Mouse (Mus musculus): Measurements from ENCODE around the gene Fbxo44. TPM values are rescaled to one million over a fixed set of nuclear protein-coding genes. Genes with fewer than 3 reads are reported as not detected.

The Fbxo44 gene
- polyA plus RNA-seq, 1 experiment: 3.5 TPM

DNA sequence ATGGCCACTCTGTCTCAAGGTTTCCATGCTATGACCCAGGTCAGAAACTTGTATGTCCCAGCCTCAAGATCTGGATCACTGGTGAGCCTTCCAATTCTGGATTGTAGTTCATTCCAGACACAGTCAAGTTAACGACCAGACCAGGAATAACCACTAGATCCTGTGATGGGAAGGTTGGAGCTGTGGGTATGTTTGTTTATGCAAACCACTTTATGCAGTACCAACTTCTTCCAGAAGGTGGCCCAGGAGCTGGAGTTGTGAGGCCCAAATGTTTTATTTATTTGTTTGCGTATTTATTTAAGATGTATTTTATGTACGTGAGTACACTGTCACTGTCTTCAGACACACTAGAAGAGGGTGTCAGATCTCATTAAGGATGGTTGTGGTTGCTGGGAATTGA is 5.3 kb downstream of the Fbxo44 start:
- H3K4me1 ChIP-seq (ENCODE audit: control insufficient read depth, insufficient read depth, insufficient read length): peaks cover 7% of the 10 kb centered on the region
- no peak for TF ChIP-seq CTCF (IDR thresholded peaks at IDR 0.05; ENCODE audit: extremely low read depth, insufficient read depth, insufficient read length, insufficient replicate concordance)
- TF ChIP-seq POLR2A (IDR thresholded peaks at IDR 0.05; ENCODE audit: low read depth, low read length): no peak
- no peaks in the 10 kb centered on the region for H3K27me3 ChIP-seq (ENCODE audit: control insufficient read depth, insufficient read depth, low read length)
- H3K36me3 ChIP-seq (ENCODE audit: control insufficient read depth, insufficient read depth, low read length): no peaks in the 10 kb centered on the region
- H3K4me3 ChIP-seq (ENCODE audit: extremely low read depth, insufficient read depth, insufficient read length): no peak overlapping the region
- 64% methylated on average over 3 of the region's 3 CpGs for WGBS
- no peak overlapping the region for H3K27ac ChIP-seq (ENCODE audit: insufficient read depth, low read length)
- DNase-seq (ENCODE audit: low read depth in 1 of 2, low spot score in 2 of 2): no peak

GRCm38 (mm10) chr4:148154006-148154405 is 6.3 kb downstream of the Fbxo44 start:
- H3K4me1 ChIP-seq (ENCODE audit: control insufficient read depth, insufficient read depth, insufficient read length): peaks cover 6% of the 10 kb centered on the region; the same call in 1 of the 2 replicates
- H3K36me3 ChIP-seq (ENCODE audit: control insufficient read depth, insufficient read depth, low read length): no peaks in the 10 kb centered on the region
- WGBS: 86% methylated on average over 4 of the region's 4 CpGs

GRCm38 (mm10) chr4:148152547-148152946 is 7.7 kb downstream of the Fbxo44 start:
- no peak for DNase-seq (ENCODE audit: low read depth in 1 of 2, low spot score in 2 of 2)
- H3K4me3 ChIP-seq (ENCODE audit: extremely low read depth, insufficient read depth, insufficient read length): no peak overlapping the region
- 86% methylated on average over 5 of the region's 5 CpGs for WGBS
- H3K27me3 ChIP-seq (ENCODE audit: control insufficient read depth, insufficient read depth, low read length): no peaks in the 10 kb centered on the region
- H3K4me1 ChIP-seq (ENCODE audit: control insufficient read depth, insufficient read depth, insufficient read length): no peaks in the 10 kb centered on the region
- H3K27ac ChIP-seq (ENCODE audit: insufficient read depth, low read length): no peak overlapping the region
- no peaks in the 10 kb centered on the region for H3K36me3 ChIP-seq (ENCODE audit: control insufficient read depth, insufficient read depth, low read length)
- TF ChIP-seq CTCF (IDR thresholded peaks at IDR 0.05; ENCODE audit: extremely low read depth, insufficient read depth, insufficient read length, insufficient replicate concordance): no peak

More at GRCm38 (mm10) chr4:148154006-148154405, 6.3 kb downstream of the Fbxo44 start:
- TF ChIP-seq CTCF (IDR thresholded peaks at IDR 0.05; ENCODE audit: extremely low read depth, insufficient read depth, insufficient read length, insufficient replicate concordance) (no peak), POLR2A (IDR thresholded peaks at IDR 0.05; ENCODE audit: low read depth, low read length) (no peak)
- DNase-seq (ENCODE audit: low read depth in 1 of 2, low spot score in 2 of 2): no peak
- Histone ChIP-seq H3K4me3 (ENCODE audit: extremely low read depth, insufficient read depth, insufficient read length) (no peak overlapping the region), H3K27ac (ENCODE audit: insufficient read depth, low read length) (no peak overlapping the region), H3K27me3 (ENCODE audit: control insufficient read depth, insufficient read depth, low read length) (no peaks in the 10 kb centered on the region)

GRCm38 (mm10) chr4:148151267-148152168 is 8.8 kb downstream of the Fbxo44 start, which contains the start of gene Fbxo6:
TSS of gene Fbxo6 (minus strand) at chr4:148152140.
- Histone ChIP-seq H3K36me3 (ENCODE audit: control insufficient read depth, insufficient read depth, low read length) (peaks cover 1% of the 10 kb centered on the region; the same call in 1 of the 2 replicates), H3K4me1 (ENCODE audit: control insufficient read depth, insufficient read depth, insufficient read length) (no peaks in the 10 kb centered on the region), H3K4me3 (ENCODE audit: extremely low read depth, insufficient read depth, insufficient read length) (peak within 1 kb of the TSS; percentile 59), H3K27me3 (ENCODE audit: control insufficient read depth, insufficient read depth, low read length) (no peaks in the 10 kb centered on the region), H3K27ac (ENCODE audit: insufficient read depth, low read length) (peak within 1 kb of the TSS; percentile 56)
- 1% methylated on average over 64 of the region's 67 CpGs for WGBS
- TF ChIP-seq CTCF (IDR thresholded peaks at IDR 0.05; ENCODE audit: extremely low read depth, insufficient read depth, insufficient read length, insufficient replicate concordance) (peak; percentile 70; the same call in 1 of the 2 replicates), POLR2A (IDR thresholded peaks at IDR 0.05; ENCODE audit: low read depth, low read length) (no peak)
- DNase-seq (ENCODE audit: low read depth in 1 of 2, low spot score in 2 of 2): peak; percentile 77 to 78

GRCm38 (mm10) chr4:148150953-148151266 is 9.4 kb downstream of the Fbxo44 start:
- peaks cover 4% of the 10 kb centered on the region; the same call in 1 of the 2 replicates for H3K36me3 ChIP-seq (ENCODE audit: control insufficient read depth, insufficient read depth, low read length)
- 28% methylated on average over 3 of the region's 3 CpGs for WGBS
- H3K4me1 ChIP-seq (ENCODE audit: control insufficient read depth, insufficient read depth, insufficient read length): no peaks in the 10 kb centered on the region
- TF ChIP-seq CTCF (IDR thresholded peaks at IDR 0.05; ENCODE audit: extremely low read depth, insufficient read depth, insufficient read length, insufficient replicate concordance): no peak
- no peak for TF ChIP-seq POLR2A (IDR thresholded peaks at IDR 0.05; ENCODE audit: low read depth, low read length)
- DNase-seq (ENCODE audit: low read depth in 1 of 2, low spot score in 2 of 2): no peak
- no peak overlapping the region for H3K4me3 ChIP-seq (ENCODE audit: extremely low read depth, insufficient read depth, insufficient read length)
- H3K27me3 ChIP-seq (ENCODE audit: control insufficient read depth, insufficient read depth, low read length): no peaks in the 10 kb centered on the region
- no peak overlapping the region for H3K27ac ChIP-seq (ENCODE audit: insufficient read depth, low read length)

DNA sequence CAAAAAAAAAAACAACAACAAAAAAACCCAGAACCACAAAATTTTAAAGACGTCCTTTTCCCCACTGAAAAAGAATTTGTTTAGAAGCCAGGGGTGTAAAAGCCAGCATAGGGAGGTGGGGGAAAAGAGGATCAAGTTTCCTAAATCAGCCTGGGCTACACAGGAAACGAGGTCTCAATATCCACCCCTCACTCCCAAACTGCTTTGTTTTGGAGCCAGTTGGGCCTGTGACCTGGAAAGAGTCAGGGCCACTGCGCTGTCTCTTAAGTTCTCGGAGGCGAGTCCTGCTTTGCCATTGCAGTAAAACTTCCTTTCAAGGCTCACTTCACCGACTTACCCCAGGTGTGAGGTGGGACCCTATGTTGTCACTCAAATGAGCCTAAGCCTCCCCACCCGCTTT is 10.0 kb downstream of the Fbxo44 start:
- WGBS: 73% methylated on average over 7 of the region's 7 CpGs
- Histone ChIP-seq H3K4me1 (ENCODE audit: control insufficient read depth, insufficient read depth, insufficient read length) (no peaks in the 10 kb centered on the region), H3K27ac (ENCODE audit: insufficient read depth, low read length) (no peak overlapping the region)

DNA sequence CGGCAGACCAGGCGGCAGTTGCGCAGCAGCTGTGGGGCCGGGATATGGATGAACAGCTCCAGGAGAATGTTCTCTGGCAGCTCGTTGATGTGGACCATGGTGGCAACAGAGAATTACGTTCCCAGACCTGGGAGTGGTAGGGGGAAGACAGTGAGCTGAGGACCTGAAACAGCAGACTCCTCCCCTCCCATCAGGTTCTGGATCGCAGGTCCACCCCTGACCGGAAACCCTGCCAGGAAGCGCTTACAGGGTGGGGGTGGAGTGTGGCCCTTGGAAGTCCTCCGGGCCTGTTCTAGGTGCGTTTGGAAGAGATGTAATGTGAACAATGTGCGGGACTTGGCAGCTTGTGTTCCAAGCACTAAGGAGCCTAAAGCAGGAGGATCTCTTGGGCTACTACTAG is 10.7 kb downstream of the Fbxo44 start:
- H3K4me3 ChIP-seq (ENCODE audit: extremely low read depth, insufficient read depth, insufficient read length): no peak overlapping the region
- TF ChIP-seq CTCF (IDR thresholded peaks at IDR 0.05; ENCODE audit: extremely low read depth, insufficient read depth, insufficient read length, insufficient replicate concordance) (no peak), POLR2A (IDR thresholded peaks at IDR 0.05; ENCODE audit: low read depth, low read length) (no peak)
- WGBS: 88% methylated on average over 12 of the region's 12 CpGs
- DNase-seq (ENCODE audit: low read depth in 1 of 2, low spot score in 2 of 2): no peak
- no peaks in the 10 kb centered on the region for H3K4me1 ChIP-seq (ENCODE audit: control insufficient read depth, insufficient read depth, insufficient read length)
- peaks cover 5% of the 10 kb centered on the region for H3K36me3 ChIP-seq (ENCODE audit: control insufficient read depth, insufficient read depth, low read length)
- H3K27ac ChIP-seq (ENCODE audit: insufficient read depth, low read length): no peak overlapping the region
- H3K27me3 ChIP-seq (ENCODE audit: control insufficient read depth, insufficient read depth, low read length): no peaks in the 10 kb centered on the region

More for the DNA sequence above, 10.0 kb downstream of the Fbxo44 start:
- no peak overlapping the region for H3K4me3 ChIP-seq (ENCODE audit: extremely low read depth, insufficient read depth, insufficient read length)
- TF ChIP-seq CTCF (IDR thresholded peaks at IDR 0.05; ENCODE audit: extremely low read depth, insufficient read depth, insufficient read length, insufficient replicate concordance) (no peak), POLR2A (IDR thresholded peaks at IDR 0.05; ENCODE audit: low read depth, low read length) (no peak)
- no peak for DNase-seq (ENCODE audit: low read depth in 1 of 2, low spot score in 2 of 2)
- no peaks in the 10 kb centered on the region for H3K27me3 ChIP-seq (ENCODE audit: control insufficient read depth, insufficient read depth, low read length)
- H3K36me3 ChIP-seq (ENCODE audit: control insufficient read depth, insufficient read depth, low read length): peaks cover 5% of the 10 kb centered on the region

Measured in spleen, adult 2 months (tissue).